Mouse (Mus musculus): ENCODE data around the gene Becn1.

GRCm38 (mm10) chr11:101291231-101291630, 10.9 kb downstream of the Becn1 start:
- TF ChIP-seq CTCF (IDR thresholded peaks at IDR 0.05; ENCODE audit: low read depth) (no peak), EP300 (IDR thresholded peaks at IDR 0.05; ENCODE audit: low read depth) (no peak)
